Mouse (Mus musculus) kidney, embryonic 16.5 days (tissue): Measurements from ENCODE around the gene Olfr394. TPM values are rescaled to one million over a fixed set of nuclear protein-coding genes. Genes with fewer than 3 reads are reported as not detected.
"Not testable (repeated sequence)": the region's sequence is repeated elsewhere in the genome, so short reads cannot be mapped to it uniquely, and the experiment has no call there.

Source experiments
- ATAC-seq: fragments of 200-750 bp; cut with Nextera tagmentation; 2 replicates; pipeline ENCODE4 v1.8.0; 2017; ENCODE audit warnings: moderate TSS enrichment; ENCODE audit not compliant: low FRiP score, low TSS enrichment
- H3K27ac ChIP-seq: fragments of 300-500 bp; sonication (generic); 2 replicates; pipeline ENCODE4 v1.5.1; 2014; ENCODE audit warnings: low read length
- H3K27me3 ChIP-seq: fragments of 300-500 bp; sonication (generic); 2 replicates; pipeline ENCODE4 v1.6.1; 2014; ENCODE audit warnings: low read length, control low read depth, mixed read lengths; ENCODE audit not compliant: insufficient read depth
- H3K36me3 ChIP-seq: fragments of 300-500 bp; sonication (generic); 2 replicates; pipeline ENCODE4 v1.6.1; 2014; ENCODE audit warnings: low read length, control low read depth, mixed read lengths; ENCODE audit not compliant: insufficient read depth
- H3K4me1 ChIP-seq: fragments of 300-500 bp; sonication (generic); 2 replicates; pipeline ENCODE4 v1.6.1; 2014; ENCODE audit warnings: low read length, control low read depth, mixed read lengths; ENCODE audit not compliant: insufficient read depth
- H3K4me2 ChIP-seq: fragments of 300-500 bp; sonication (generic); replicated peaks from 2 replicates; pipeline ENCODE4 v1.6.1; 2014; ENCODE audit warnings: low read depth, low read length
- H3K4me3 ChIP-seq: fragments of 300-500 bp; sonication (generic); 2 replicates; pipeline ENCODE4 v1.5.1; 2014; ENCODE audit warnings: mild to moderate bottlenecking, low read length
- H3K9ac ChIP-seq: fragments of 300-500 bp; sonication (generic); replicated peaks from 2 replicates; pipeline ENCODE4 v1.6.1; 2014; ENCODE audit warnings: low read length
- H3K9me3 ChIP-seq: fragments of 300-500 bp; sonication (generic); 2 replicates; pipeline ENCODE4 v1.6.1; 2016; ENCODE audit warnings: low read length, control low read depth
- WGBS: fragments of 180-500 bp; shearing (Covaris S2); extraction: QIAGEN DNeasy Blood & Tissue Kit; methylation state at CpG from one replicate; pipeline ENCODE4 v1.1.7; 2014; 5-methylcytosine and 5-hydroxymethylcytosine counted together
- polyA plus RNA-seq: library from polyadenylated mRNA; unstranded; fragments of >200 nt; fragmentation: Nextera tagmentation; extraction: Ambion mirVana; gene quantifications from 2 replicates; pipeline ENCODE4 v1.2.1, GENCODE M21; 2015

Gene Olfr394
- not detected in 2 replicates for polyA plus RNA-seq

GRCm38 (mm10) chr11:73890671-73891070 is at the start of gene Olfr394:
Gene Olfr394, minus strand, starts transcription at chr11:73890771.
- ATAC-seq = no peak
- H3K27ac ChIP-seq = no peak within 1 kb of the TSS
- H3K4me2 ChIP-seq = no peak within 1 kb of the TSS
- H3K27me3 ChIP-seq = no peaks in the 10 kb centered on the region
- H3K4me1 ChIP-seq = no peaks in the 10 kb centered on the region
- no peak within 1 kb of the TSS for H3K9ac ChIP-seq
- H3K4me3 ChIP-seq = no peak within 1 kb of the TSS
- no peaks in the 10 kb centered on the region for H3K9me3 ChIP-seq
- WGBS = 93% methylated on average over 1 of the region's 1 CpGs
- no peaks in the 10 kb centered on the region for H3K36me3 ChIP-seq

- Histone ChIP-seq H3K27ac (no peak within 1 kb of the TSS), H3K4me2 (no peak within 1 kb of the TSS), H3K9ac (no peak within 1 kb of the TSS), H3K4me3 (no peak within 1 kb of the TSS), H3K36me3 (no peaks in the 10 kb centered on the region), H3K9me3 (no peaks in the 10 kb centered on the region), H3K4me1 (no peaks in the 10 kb centered on the region), H3K27me3 (no peaks in the 10 kb centered on the region)
- no peak for ATAC-seq
Observed at GRCm38 (mm10) chr11:73936377-73936776, 45.8 kb upstream of the Olfr394 start, which contains the start of gene Olfr23. Gene Olfr23, plus strand, starts transcription at chr11:73936677.

- not testable (repeated sequence) for H3K27ac ChIP-seq, H3K4me3 ChIP-seq, H3K4me2 ChIP-seq, H3K27me3 ChIP-seq, H3K4me1 ChIP-seq, H3K9me3 ChIP-seq, H3K9ac ChIP-seq, H3K36me3 ChIP-seq, ATAC-seq
- 75% methylated on average over 4 of the region's 4 CpGs for WGBS
Observed at GRCm38 (mm10) chr11:73909199-73909598, 18.6 kb upstream of the Olfr394 start, which contains the start of gene Olfr395. Gene Olfr395, minus strand, starts transcription at chr11:73909299.

- H3K9ac ChIP-seq = no peak within 1 kb of the TSS
- peaks cover 3% of the 10 kb centered on the region; the same call in 1 of the 2 replicates for H3K9me3 ChIP-seq
- no peak for ATAC-seq
- H3K4me1 ChIP-seq = no peaks in the 10 kb centered on the region
- H3K36me3 ChIP-seq = no peaks in the 10 kb centered on the region
- no peak within 1 kb of the TSS for H3K27ac ChIP-seq
- H3K27me3 ChIP-seq = no peaks in the 10 kb centered on the region
- H3K4me3 ChIP-seq = no peak within 1 kb of the TSS
- no peak within 1 kb of the TSS for H3K4me2 ChIP-seq
Observed at GRCm38 (mm10) chr11:73851354-73851753, 39.2 kb downstream of the Olfr394 start, which contains the start of gene Olfr393. Gene Olfr393, minus strand, starts transcription at chr11:73851454.

Other genes starting within 250 kb of the Olfr394 start
- gene Zfp735, start 202.0 kb downstream of the Olfr394 start, polyA plus RNA-seq = not detected in 2 replicates
- gene Olfr389, start 110.1 kb downstream of the Olfr394 start, polyA plus RNA-seq = not detected in 2 replicates
- gene Olfr390, start 107.8 kb downstream of the Olfr394 start, polyA plus RNA-seq = not detected in 2 replicates
- gene Olfr391-ps, start 87.7 kb downstream of the Olfr394 start, polyA plus RNA-seq = not detected in 2 replicates
- gene Olfr392, start 73.7 kb downstream of the Olfr394 start, polyA plus RNA-seq = not detected in 2 replicates
- gene Olfr393, start 39.3 kb downstream of the Olfr394 start, polyA plus RNA-seq = not detected in 2 replicates
- not detected in 2 replicates for gene Olfr395, start 18.5 kb upstream of the Olfr394 start, polyA plus RNA-seq
- not detected in 2 replicates for gene Olfr23, start 45.9 kb upstream of the Olfr394 start, polyA plus RNA-seq
- gene Olfr397, start 70.0 kb upstream of the Olfr394 start, polyA plus RNA-seq = not detected in 2 replicates
- not detected in 2 replicates for gene Olfr398, start 99.6 kb upstream of the Olfr394 start, polyA plus RNA-seq
- not detected in 2 replicates for gene Olfr139, start 165.8 kb upstream of the Olfr394 start, polyA plus RNA-seq
- not detected in 2 replicates for gene Olfr399, start 165.8 kb upstream of the Olfr394 start, polyA plus RNA-seq
- gene Zfp616, start 179.2 kb upstream of the Olfr394 start, polyA plus RNA-seq = 0.19 TPM in 1 of 2 replicates, not detected in the other
- not detected in 2 replicates for gene Olfr401, start 222.9 kb upstream of the Olfr394 start, polyA plus RNA-seq